Mouse (Mus musculus): ENCODE measurements at regions not wholly inside any gene's neighbourhood (a gene's known extent, or its start where the extent isn't known, plus 50 kb on each side); places are given as distances from the start of the nearest gene placed in this dataset.

- DNase-seq (no peak), ATAC-seq (ENCODE audit: low FRiP score, low TSS enrichment) (no peak)
- Histone ChIP-seq H3K9ac (replicated peaks; ENCODE audit: low read length) (no peak overlapping the region), H3K36me3 (ENCODE audit: control insufficient read depth, insufficient read depth, low read length) (no peaks in the 10 kb centered on the region), H3K9me3 (ENCODE audit: control insufficient read depth, low read length) (no peaks in the 10 kb centered on the region), H3K27ac (replicated peaks; ENCODE audit: low read depth, low read length) (no peak overlapping the region), H3K4me1 (ENCODE audit: control insufficient read depth, insufficient read depth, low read length) (no peaks in the 10 kb centered on the region), H3K4me3 (replicated peaks; ENCODE audit: low read depth, low read length) (no peak overlapping the region), H3K4me2 (ENCODE audit: low read length) (no peak overlapping the region), H3K27me3 (ENCODE audit: control insufficient read depth, insufficient read depth, low read length) (no peaks in the 10 kb centered on the region)
- WGBS = 61% methylated on average over 5 of the region's 5 CpGs
Measured at GRCm38 (mm10) chr17:44398231-44398630, 209.8 kb downstream of the Clic5 start.

- Histone ChIP-seq H3K9ac (replicated peaks; ENCODE audit: low read length) (no peak overlapping the region), H3K4me1 (ENCODE audit: control insufficient read depth, insufficient read depth, low read length) (no peaks in the 10 kb centered on the region), H3K27ac (replicated peaks; ENCODE audit: low read depth, low read length) (no peak overlapping the region), H3K36me3 (ENCODE audit: control insufficient read depth, insufficient read depth, low read length) (no peaks in the 10 kb centered on the region), H3K4me2 (ENCODE audit: low read length) (no peak overlapping the region), H3K9me3 (ENCODE audit: control insufficient read depth, low read length) (no peaks in the 10 kb centered on the region), H3K4me3 (replicated peaks; ENCODE audit: low read depth, low read length) (no peak overlapping the region), H3K27me3 (ENCODE audit: control insufficient read depth, insufficient read depth, low read length) (no peaks in the 10 kb centered on the region)
- no peak for DNase-seq
- no peak for ATAC-seq (ENCODE audit: low FRiP score, low TSS enrichment)
- WGBS = 89% methylated on average over 6 of the region's 6 CpGs
Measured at GRCm38 (mm10) chr17:44404923-44405322, 216.5 kb downstream of the Clic5 start.

GRCm38 (mm10) chr17:44410961-44411360, 222.6 kb downstream of the Clic5 start:
- DNase-seq (no peak), ATAC-seq (ENCODE audit: low FRiP score, low TSS enrichment) (no peak)
- H3K27ac ChIP-seq (replicated peaks; ENCODE audit: low read depth, low read length) = no peak overlapping the region
- no peaks in the 10 kb centered on the region for H3K4me1 ChIP-seq (ENCODE audit: control insufficient read depth, insufficient read depth, low read length)
- no peak overlapping the region for H3K4me2 ChIP-seq (ENCODE audit: low read length)
- H3K4me3 ChIP-seq (replicated peaks; ENCODE audit: low read depth, low read length) = no peak overlapping the region
- no peaks in the 10 kb centered on the region; the same call in 1 of the 2 replicates for H3K9me3 ChIP-seq (ENCODE audit: control insufficient read depth, low read length)
- H3K9ac ChIP-seq (replicated peaks; ENCODE audit: low read length) = no peak overlapping the region
- no peaks in the 10 kb centered on the region for H3K27me3 ChIP-seq (ENCODE audit: control insufficient read depth, insufficient read depth, low read length)
- WGBS = 72% methylated on average over 2 of the region's 2 CpGs
- H3K36me3 ChIP-seq (ENCODE audit: control insufficient read depth, insufficient read depth, low read length) = no peaks in the 10 kb centered on the region

- Histone ChIP-seq H3K9ac (replicated peaks; ENCODE audit: low read length) (no peak overlapping the region), H3K27me3 (ENCODE audit: control insufficient read depth, insufficient read depth, low read length) (no peaks in the 10 kb centered on the region), H3K36me3 (ENCODE audit: control insufficient read depth, insufficient read depth, low read length) (no peaks in the 10 kb centered on the region), H3K27ac (replicated peaks; ENCODE audit: low read depth, low read length) (no peak overlapping the region), H3K4me3 (replicated peaks; ENCODE audit: low read depth, low read length) (no peak overlapping the region), H3K4me2 (ENCODE audit: low read length) (no peak overlapping the region), H3K9me3 (ENCODE audit: control insufficient read depth, low read length) (no peaks in the 10 kb centered on the region; the same call in 1 of the 2 replicates), H3K4me1 (ENCODE audit: control insufficient read depth, insufficient read depth, low read length) (no peaks in the 10 kb centered on the region)
- WGBS = 84% methylated on average over 11 of the region's 11 CpGs
- no peak for DNase-seq
- no peak for ATAC-seq (ENCODE audit: low FRiP score, low TSS enrichment)
Measured at GRCm38 (mm10) chr17:44418676-44419404, 230.5 kb downstream of the Clic5 start.

- no peak for DNase-seq
- Histone ChIP-seq H3K4me2 (ENCODE audit: low read length) (no peak overlapping the region), H3K27me3 (ENCODE audit: control insufficient read depth, insufficient read depth, low read length) (no peaks in the 10 kb centered on the region), H3K9me3 (ENCODE audit: control insufficient read depth, low read length) (no peaks in the 10 kb centered on the region; the same call in 1 of the 2 replicates), H3K4me1 (ENCODE audit: control insufficient read depth, insufficient read depth, low read length) (no peaks in the 10 kb centered on the region), H3K36me3 (ENCODE audit: control insufficient read depth, insufficient read depth, low read length) (no peaks in the 10 kb centered on the region), H3K9ac (replicated peaks; ENCODE audit: low read length) (no peak overlapping the region), H3K27ac (replicated peaks; ENCODE audit: low read depth, low read length) (no peak overlapping the region), H3K4me3 (replicated peaks; ENCODE audit: low read depth, low read length) (no peak overlapping the region)
- 92% methylated on average over 7 of the region's 7 CpGs for WGBS
- no peak for ATAC-seq (ENCODE audit: low FRiP score, low TSS enrichment)
Measured at GRCm38 (mm10) chr17:44419405-44419729, 231.0 kb downstream of the Clic5 start.

GRCm38 (mm10) chr17:44420098-44421070, 232.0 kb downstream of the Clic5 start:
- H3K4me3 ChIP-seq (replicated peaks; ENCODE audit: low read depth, low read length) = no peak overlapping the region
- no peak overlapping the region for H3K9ac ChIP-seq (replicated peaks; ENCODE audit: low read length)
- 80% methylated on average over 9 of the region's 9 CpGs for WGBS
- no peak overlapping the region for H3K4me2 ChIP-seq (ENCODE audit: low read length)
- no peaks in the 10 kb centered on the region for H3K4me1 ChIP-seq (ENCODE audit: control insufficient read depth, insufficient read depth, low read length)
- H3K27me3 ChIP-seq (ENCODE audit: control insufficient read depth, insufficient read depth, low read length) = no peaks in the 10 kb centered on the region
- no peaks in the 10 kb centered on the region for H3K36me3 ChIP-seq (ENCODE audit: control insufficient read depth, insufficient read depth, low read length)
- DNase-seq (peak; percentile 7), ATAC-seq (ENCODE audit: low FRiP score, low TSS enrichment) (no peak)
- H3K27ac ChIP-seq (replicated peaks; ENCODE audit: low read depth, low read length) = no peak overlapping the region
- no peaks in the 10 kb centered on the region; the same call in 1 of the 2 replicates for H3K9me3 ChIP-seq (ENCODE audit: control insufficient read depth, low read length)

- whole genome bisulfite sequencing = 88% methylated on average over 2 of the region's 2 CpGs
- DNase-seq (no peak), ATAC-seq (ENCODE audit: low FRiP score, low TSS enrichment) (no peak)
- Histone ChIP-seq H3K4me2 (ENCODE audit: low read length) (no peak overlapping the region), H3K9ac (replicated peaks; ENCODE audit: low read length) (no peak overlapping the region), H3K4me1 (ENCODE audit: control insufficient read depth, insufficient read depth, low read length) (no peaks in the 10 kb centered on the region), H3K27ac (replicated peaks; ENCODE audit: low read depth, low read length) (no peak overlapping the region), H3K36me3 (ENCODE audit: control insufficient read depth, insufficient read depth, low read length) (no peaks in the 10 kb centered on the region), H3K4me3 (replicated peaks; ENCODE audit: low read depth, low read length) (no peak overlapping the region), H3K27me3 (ENCODE audit: control insufficient read depth, insufficient read depth, low read length) (no peaks in the 10 kb centered on the region), H3K9me3 (ENCODE audit: control insufficient read depth, low read length) (no peaks in the 10 kb centered on the region)
Measured at GRCm38 (mm10) chr17:44422161-44422560, 233.8 kb downstream of the Clic5 start.

GRCm38 (mm10) chr17:44422865-44423264, 234.5 kb downstream of the Clic5 start:
- no peaks in the 10 kb centered on the region for H3K27me3 ChIP-seq (ENCODE audit: control insufficient read depth, insufficient read depth, low read length)
- H3K27ac ChIP-seq (replicated peaks; ENCODE audit: low read depth, low read length) = no peak overlapping the region
- no peak for DNase-seq
- H3K9ac ChIP-seq (replicated peaks; ENCODE audit: low read length) = no peak overlapping the region
- no peak overlapping the region for H3K4me2 ChIP-seq (ENCODE audit: low read length)
- no peaks in the 10 kb centered on the region for H3K36me3 ChIP-seq (ENCODE audit: control insufficient read depth, insufficient read depth, low read length)
- 88% methylated on average over 5 of the region's 5 CpGs for WGBS
- ATAC-seq (ENCODE audit: low FRiP score, low TSS enrichment) = no peak
- H3K4me1 ChIP-seq (ENCODE audit: control insufficient read depth, insufficient read depth, low read length) = no peaks in the 10 kb centered on the region
- no peaks in the 10 kb centered on the region for H3K9me3 ChIP-seq (ENCODE audit: control insufficient read depth, low read length)
- no peak overlapping the region for H3K4me3 ChIP-seq (replicated peaks; ENCODE audit: low read depth, low read length)

Data from midbrain, embryonic 14.5 days (tissue).